In genomic region chr5:103071006-103071612, GRCm38 (mm10) we compare ENCODE assay signal across 22 mouse cellular contexts.
DNase-seq lines count a peak whose midpoint lies in the region; ATAC-seq and TF ChIP-seq lines count a peak whose summit lies in the region.
"Had no signal": no experiment of that assay in that cellular context is flagged by ENCODE, and none has a peak within 500 bp of the region (broad histone marks: within the 10 kb centered on the region; RNA-seq: fewer than 3 reads in every experiment).

No protein-coding gene starts in this region.

- no peak overlapping the region for H3K4me2 ChIP-seq in forebrain, embryonic 12.5 days
- no peak overlapping the region for H3K4me2 ChIP-seq in forebrain, embryonic 14.5 days (ENCODE audit: low read length)
- H3K4me2 ChIP-seq in midbrain, embryonic 15.5 days, result no peak overlapping the region
- H3K4me2 ChIP-seq: heart, embryonic 11.5 days; limb, embryonic 12.5 days; liver, embryonic 12.5 days; neural tube, embryonic 12.5 days had no signal

- TF ChIP-seq CTCF in layer of hippocampus, adult 2 months (conservative IDR thresholded peaks at IDR 0.05), result no peak

- 89% methylated on average over 17 of the region's 17 CpGs for WGBS in forebrain, embryonic 12.5 days
- WGBS in forebrain, embryonic 14.5 days, result 89% methylated on average over 17 of the region's 17 CpGs
- 81% methylated on average over 17 of the region's 17 CpGs for whole genome bisulfite sequencing in midbrain, embryonic 15.5 days

- no peak overlapping the region for H3K4me3 ChIP-seq in forebrain, embryonic 12.5 days (replicated peaks)
- no peak overlapping the region for H3K4me3 ChIP-seq in forebrain, embryonic 14.5 days (ENCODE audit: low read depth, low read length)
- H3K4me3 ChIP-seq in layer of hippocampus, adult 2 months, result no peak overlapping the region
- no peak overlapping the region for H3K4me3 ChIP-seq in midbrain, embryonic 15.5 days
- H3K4me3 ChIP-seq: forebrain, embryonic 10.5 days; gastrocnemius, adult 2 months; limb, embryonic 12.5 days; liver, embryonic 12.5 days; neural tube, embryonic 12.5 days had no signal

- ATAC-seq in forebrain, embryonic 12.5 days (ENCODE audit: low FRiP score), result no peak
- ATAC-seq in forebrain, embryonic 14.5 days, result no peak
- no peak for ATAC-seq in midbrain, embryonic 15.5 days (replicated peaks)
- ATAC-seq: liver, embryonic 12.5 days; Patski had no signal

- H3K27me3 ChIP-seq in forebrain, embryonic 12.5 days, result no peaks in the 10 kb centered on the region
- H3K27me3 ChIP-seq in forebrain, embryonic 14.5 days (replicated peaks; ENCODE audit: control insufficient read depth, insufficient read depth, low read length), result no peaks in the 10 kb centered on the region
- no peaks in the 10 kb centered on the region for H3K27me3 ChIP-seq in midbrain, embryonic 15.5 days (replicated peaks)
- H3K27me3 ChIP-seq: limb, embryonic 12.5 days; liver, embryonic 12.5 days; neural tube, embryonic 12.5 days had no signal

- H3K4me1 ChIP-seq in forebrain, embryonic 12.5 days, result peaks cover 13% of the 10 kb centered on the region; the same call in 1 of the 2 replicates
- no peaks in the 10 kb centered on the region for H3K4me1 ChIP-seq in forebrain, embryonic 14.5 days (ENCODE audit: control insufficient read depth, insufficient read depth, low read length)
- peaks cover 20% of the 10 kb centered on the region for H3K4me1 ChIP-seq in midbrain, embryonic 15.5 days
- H3K4me1 ChIP-seq: liver, embryonic 12.5 days had no signal

- H3K36me3 ChIP-seq in forebrain, embryonic 12.5 days (replicated peaks), result no peaks in the 10 kb centered on the region
- H3K36me3 ChIP-seq in forebrain, embryonic 14.5 days (ENCODE audit: control insufficient read depth, insufficient read depth, low read length), result no peaks in the 10 kb centered on the region
- H3K36me3 ChIP-seq in midbrain, embryonic 15.5 days (replicated peaks), result no peaks in the 10 kb centered on the region
- H3K36me3 ChIP-seq: forebrain, embryonic 10.5 days; limb, embryonic 12.5 days; liver, embryonic 12.5 days; neural tube, embryonic 12.5 days had no signal

- no peak overlapping the region for H3K9ac ChIP-seq in forebrain, embryonic 12.5 days
- H3K9ac ChIP-seq in forebrain, embryonic 14.5 days (ENCODE audit: low read length), result no peak overlapping the region
- no peak overlapping the region for H3K9ac ChIP-seq in midbrain, embryonic 15.5 days
- H3K9ac ChIP-seq: limb, embryonic 12.5 days; liver, embryonic 12.5 days; neural tube, embryonic 12.5 days had no signal

- no peaks in the 10 kb centered on the region for H3K9me3 ChIP-seq in forebrain, embryonic 12.5 days
- H3K9me3 ChIP-seq in forebrain, embryonic 14.5 days (replicated peaks; ENCODE audit: control insufficient read depth, low read length), result no peaks in the 10 kb centered on the region
- H3K9me3 ChIP-seq in midbrain, embryonic 15.5 days, result no peaks in the 10 kb centered on the region
- H3K9me3 ChIP-seq: forebrain, embryonic 10.5 days; limb, embryonic 12.5 days; liver, embryonic 12.5 days; neural tube, embryonic 12.5 days had no signal

- DNase-seq in forebrain, embryonic 14.5 days (ENCODE audit: low spot score), result no peak
- no peak for DNase-seq in layer of hippocampus, adult 2 months (ENCODE audit: low spot score in 2 of 2)
- no peak for DNase-seq in layer of hippocampus, adult 9-10 months (ENCODE audit: low spot score)
- peak; percentile 87 for DNase-seq in Muller cell, postnatal 12 days (ENCODE audit: inconsistent ontology term)
- DNase-seq in left cerebral cortex, postnatal 4 days, result no peak
- DNase-seq in lung, postnatal 14 days, result no peak
- DNase-seq: adrenal gland, postnatal 36 days; gastrocnemius, adult 2 months; kidney, adult 2 months; kidney, postnatal 10 days; layer of hippocampus, postnatal 36 days; lung, adult 2 months; thymus, adult 2 months; thymus, postnatal 4 days had no signal

- H3K27ac ChIP-seq in forebrain, embryonic 12.5 days, result 0 out of 2 replicates have a peak overlapping the region, but pooled peaks have one; percentile 13
- no peak overlapping the region for H3K27ac ChIP-seq in forebrain, embryonic 14.5 days (ENCODE audit: low read depth, low read length)
- H3K27ac ChIP-seq in layer of hippocampus, adult 2 months, result peak overlapping the region; percentile 23; the same call in 1 of the 2 replicates
- peak overlapping the region; percentile 57 for H3K27ac ChIP-seq in midbrain, embryonic 15.5 days
- H3K27ac ChIP-seq: forebrain, embryonic 10.5 days; gastrocnemius, adult 2 months; limb, embryonic 12.5 days; liver, embryonic 12.5 days; neural tube, embryonic 12.5 days had no signal

- intact Hi-C loops in left cerebral cortex, postnatal 4 days (cut with DNase I), result no loop called here
